Mouse (Mus musculus) 3T3-L1 (cell line): Measurements from ENCODE around the gene Mapk8ip3.

Experiments
- DNase-seq: peaks from one replicate; pipeline ENCODE4 v3.0.0-alpha.2; 2015; ENCODE audit warnings: low read depth, low spot score

Mapk8ip3 gene

DNA sequence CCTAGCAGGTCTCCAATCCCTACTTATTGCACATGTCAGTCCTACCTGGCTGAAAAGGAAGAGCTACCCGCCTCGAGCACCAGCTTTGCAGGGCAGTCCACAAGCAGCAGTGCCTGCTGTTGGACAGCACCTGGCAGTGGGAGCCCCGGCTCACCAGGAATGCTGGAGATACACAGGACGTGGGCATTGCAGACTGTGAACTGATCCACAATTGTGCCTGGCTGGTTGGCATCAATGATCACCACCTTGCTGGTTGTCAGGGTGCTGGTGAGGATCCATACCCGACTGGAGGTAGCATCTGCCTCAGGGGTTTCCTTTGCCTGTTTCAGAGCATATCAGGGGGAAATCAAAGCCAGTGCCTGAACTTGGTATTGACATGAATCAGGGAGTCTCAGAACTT is 34.7 kb downstream of the Mapk8ip3 start:
- no peak for DNase-seq

- no peak for DNase-seq
Measured at GRCm38 (mm10) chr17:24900014-24900413, 36.8 kb downstream of the Mapk8ip3 start.

DNA sequence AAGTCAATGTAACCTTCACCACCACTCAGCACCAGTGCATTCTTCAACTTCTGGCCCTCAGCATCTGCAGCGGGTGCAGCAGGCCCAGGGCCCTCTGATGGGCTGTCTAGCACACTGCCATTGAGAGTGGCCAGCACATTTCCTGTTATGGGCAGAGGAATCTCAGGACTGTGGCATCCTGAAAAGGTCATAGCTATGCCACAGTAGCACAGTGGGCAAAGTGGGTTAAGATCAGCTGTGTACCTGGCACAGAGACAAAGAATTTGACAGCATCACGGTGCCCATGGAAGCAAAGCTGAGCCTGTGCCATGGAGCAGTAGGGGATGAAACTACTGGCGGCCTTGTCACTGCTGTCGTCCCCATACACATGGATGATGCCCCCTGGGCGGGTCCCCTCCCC is 37.6 kb downstream of the Mapk8ip3 start:
- DNase-seq: no peak

DNA sequence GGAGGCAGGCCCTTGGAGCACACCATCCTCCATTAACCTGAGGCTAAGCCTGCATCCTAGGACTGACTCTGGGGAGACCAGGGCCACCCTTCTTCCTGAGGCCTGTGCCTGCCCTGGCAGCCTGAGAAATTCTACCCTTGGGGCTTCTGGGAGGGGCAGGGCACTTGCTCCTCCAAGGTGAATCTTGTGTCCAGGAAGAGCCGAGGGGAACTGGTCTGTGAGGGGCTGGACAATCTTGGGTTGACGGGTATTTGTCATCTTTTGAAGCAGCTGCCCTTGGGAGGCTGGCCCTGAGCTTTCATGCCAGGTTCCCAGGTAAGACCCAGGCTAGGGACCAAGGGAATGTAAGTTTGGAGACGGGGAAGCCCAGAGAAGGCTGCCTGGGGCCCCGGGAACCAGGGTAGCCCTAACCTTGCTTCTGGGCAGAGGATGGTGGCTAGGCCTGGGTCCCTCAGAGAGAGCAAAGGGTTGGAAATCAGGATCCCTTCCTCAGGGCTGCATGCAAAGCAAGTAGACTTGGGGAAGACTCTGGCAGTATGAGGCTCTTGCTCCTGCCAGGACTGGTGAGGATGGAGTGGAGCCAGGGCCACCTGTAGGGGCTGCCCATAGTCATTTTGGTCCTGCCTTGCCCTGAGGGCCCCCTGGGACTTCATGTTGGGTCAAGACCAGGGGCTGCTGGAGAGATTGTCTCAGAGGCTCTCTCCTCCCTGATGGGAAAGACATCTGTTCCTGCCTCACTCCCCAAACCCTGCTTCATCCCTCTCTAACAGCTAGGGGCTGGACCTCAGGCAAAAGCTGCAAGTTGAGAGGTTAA is 38.5 kb downstream of the Mapk8ip3 start:
- no peak for DNase-seq

DNA sequence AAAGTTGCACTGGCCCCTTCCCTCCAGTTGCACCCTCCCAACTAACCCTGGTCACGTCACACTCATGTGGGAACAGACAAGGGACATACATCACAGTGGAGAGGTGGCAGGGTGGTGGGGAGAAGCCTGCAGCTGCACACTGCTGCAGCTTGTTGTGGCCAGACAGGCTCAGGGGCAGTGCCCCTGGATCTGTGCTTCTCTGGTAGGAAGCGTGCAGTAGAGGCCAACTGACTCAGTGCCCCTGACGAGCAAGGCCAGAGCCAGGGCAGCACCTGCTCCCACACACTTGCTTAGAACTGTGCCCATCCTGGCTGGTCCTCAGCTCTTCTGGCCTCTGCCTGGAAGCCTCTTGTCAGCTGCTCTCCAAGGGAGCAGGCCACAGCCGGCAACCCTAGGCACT is 39.2 kb downstream of the Mapk8ip3 start:
- no peak for DNase-seq

- DNase-seq: no peak
Measured at GRCm38 (mm10) chr17:24896993-24897269, 39.8 kb downstream of the Mapk8ip3 start.

DNA sequence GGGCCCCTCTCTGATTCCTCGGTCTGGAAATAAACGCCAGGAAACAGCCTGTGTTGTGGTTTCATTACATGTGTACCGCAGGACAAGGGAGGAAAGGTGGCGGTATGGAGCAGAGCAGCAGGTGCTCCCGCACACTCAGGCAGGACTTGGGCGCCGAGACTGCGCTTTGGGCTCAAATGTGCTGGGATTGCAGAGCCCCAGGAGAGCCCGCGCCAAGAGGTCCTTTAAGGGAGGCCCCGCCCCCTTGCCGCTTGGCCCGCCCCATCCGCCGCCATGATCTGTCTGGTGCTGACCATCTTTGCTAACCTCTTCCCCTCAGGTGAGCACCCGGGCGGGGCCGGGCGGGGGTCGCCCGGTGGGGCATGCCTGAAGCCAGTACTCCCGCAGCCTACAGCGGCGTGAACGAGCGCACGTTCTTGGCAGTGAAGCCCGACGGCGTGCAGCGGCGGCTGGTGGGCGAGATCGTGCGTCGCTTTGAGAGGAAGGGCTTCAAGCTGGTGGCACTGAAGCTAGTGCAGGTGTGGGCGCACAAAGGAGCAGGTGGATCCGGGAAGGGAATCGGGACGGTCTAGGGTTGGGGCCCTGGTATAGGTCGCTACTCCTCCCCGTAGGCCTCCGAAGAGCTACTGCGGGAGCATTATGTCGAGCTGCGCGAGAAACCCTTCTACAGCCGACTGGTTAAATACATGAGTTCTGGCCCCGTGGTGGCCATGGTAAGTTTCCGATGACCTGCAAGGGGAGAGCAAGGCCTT is 40.4 kb downstream of the Mapk8ip3 start, which contains the start of gene Nme3:
Gene Nme3 (plus strand): TSS at position 260 of the 752 bp plus-strand sequence.
- DNase-seq: peak; percentile 82

- DNase-seq: no peak
Measured at GRCm38 (mm10) chr17:24895571-24896240, 41.1 kb downstream of the Mapk8ip3 start.

- DNase-seq: peak; percentile 92
Measured at GRCm38 (mm10) chr17:24894995-24895547, 41.7 kb downstream of the Mapk8ip3 start, which contains the start of the genes Eme2 and Mrps34. Gene Eme2 (minus strand): TSS chr17:24895087. Gene Mrps34 (plus strand): TSS chr17:24895116.

GRCm38 (mm10) chr17:24894061-24894994 is 42.4 kb downstream of the Mapk8ip3 start:
- DNase-seq: peak; percentile 52

DNA sequence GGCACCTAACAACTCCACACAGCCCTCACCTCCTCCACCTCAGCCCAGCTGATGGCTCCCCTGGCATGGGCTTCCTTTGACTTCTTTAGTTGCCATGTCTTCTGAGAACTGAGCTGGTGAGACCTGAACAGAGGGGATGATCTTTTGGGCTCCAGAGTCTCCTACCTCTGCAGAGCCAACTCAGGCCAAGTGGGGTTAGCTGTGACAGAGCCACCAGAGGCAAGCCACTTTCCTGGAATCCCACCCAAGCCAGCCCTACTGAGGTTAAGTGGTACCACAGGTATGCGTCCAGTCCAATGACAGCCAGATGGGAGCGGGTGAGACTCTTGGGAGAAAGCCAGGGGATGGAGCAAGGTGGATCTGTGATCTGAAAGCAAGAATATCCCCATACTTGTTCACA is 43.5 kb downstream of the Mapk8ip3 start:
- DNase-seq: no peak

DNA sequence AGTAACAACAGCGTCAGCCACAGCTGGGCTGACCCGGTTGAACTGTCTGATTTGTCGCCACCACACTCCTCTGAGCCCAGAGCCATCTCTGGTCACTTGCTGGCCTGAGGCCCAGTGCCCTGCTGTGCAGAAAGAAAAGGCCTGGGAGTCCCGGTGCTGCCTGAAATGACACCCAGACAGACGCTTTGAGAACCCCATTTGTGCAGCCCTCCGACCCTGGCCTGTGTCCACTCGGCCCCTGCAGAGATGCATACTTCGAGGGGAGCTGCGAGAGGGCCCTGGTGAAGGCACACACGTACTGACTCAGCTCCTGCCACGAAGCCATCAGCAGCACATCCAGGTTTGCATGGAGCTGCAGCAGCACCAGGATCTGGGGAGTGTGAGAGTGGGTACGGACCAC is 44.0 kb downstream of the Mapk8ip3 start:
- DNase-seq: no peak

DNA sequence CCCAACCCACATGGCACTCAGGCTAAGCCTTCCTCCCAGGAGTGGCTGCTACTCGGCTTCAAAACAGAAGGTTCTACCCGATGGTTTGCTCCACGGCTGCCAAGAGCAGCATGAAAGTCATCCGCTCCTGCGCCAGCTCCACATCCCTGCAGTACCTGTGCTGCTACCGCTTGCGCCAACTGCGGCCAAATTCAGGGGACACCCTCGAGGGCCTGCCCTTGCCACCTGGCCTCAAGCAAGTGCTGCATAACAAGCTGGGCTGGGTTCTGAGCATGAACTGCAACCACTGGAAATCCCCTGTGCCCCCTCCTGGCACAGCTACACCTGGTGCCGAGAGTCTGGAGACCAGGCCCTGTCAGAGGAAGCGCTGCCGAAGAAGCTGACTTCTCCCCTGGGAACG is 45.5 kb downstream of the Mapk8ip3 start:
- DNase-seq: no peak

GRCm38 (mm10) chr17:24890151-24891092 is 46.4 kb downstream of the Mapk8ip3 start:
- no peak for DNase-seq

DNA sequence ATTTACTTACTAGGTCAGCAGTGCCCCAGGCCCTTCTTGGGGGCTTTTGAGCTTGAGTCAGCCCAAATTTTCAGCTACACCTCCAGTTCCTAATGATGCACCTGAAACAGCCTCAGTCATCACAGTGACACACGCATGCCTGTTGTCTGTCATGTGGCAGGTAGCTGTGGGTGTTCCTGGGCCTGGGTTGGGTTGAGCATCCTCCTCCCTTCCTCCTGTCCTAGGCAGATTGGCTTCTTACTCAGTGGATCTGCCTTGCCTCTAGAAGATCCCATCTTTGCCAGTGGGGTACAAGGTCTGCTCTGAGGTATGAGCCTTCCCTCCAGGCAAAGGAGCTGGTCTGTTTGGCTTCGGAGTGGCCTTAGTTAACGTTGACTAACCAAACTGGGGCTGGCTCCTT is 47.9 kb downstream of the Mapk8ip3 start:
- no peak for DNase-seq

- peak; percentile 65 for DNase-seq
Measured at GRCm38 (mm10) chr17:24887291-24888080, 49.3 kb downstream of the Mapk8ip3 start.

DNA sequence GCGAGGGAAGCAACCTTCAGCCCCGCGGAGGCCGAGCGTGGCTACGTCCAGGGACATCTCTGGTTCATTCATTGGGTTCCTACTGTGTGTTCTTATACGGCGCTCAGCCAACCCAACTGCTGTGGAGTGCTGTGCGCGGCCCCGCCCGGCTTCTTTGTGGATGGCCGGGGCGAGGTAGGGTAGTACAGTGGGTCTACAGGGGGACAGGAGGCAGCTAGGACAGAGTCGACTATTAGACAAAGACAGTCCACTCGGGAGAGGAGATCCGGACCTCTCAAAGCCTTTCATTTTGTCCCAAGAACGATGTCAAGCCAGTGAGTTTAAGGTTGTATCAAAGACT is 49.9 kb downstream of the Mapk8ip3 start:
- no peak for DNase-seq

DNA sequence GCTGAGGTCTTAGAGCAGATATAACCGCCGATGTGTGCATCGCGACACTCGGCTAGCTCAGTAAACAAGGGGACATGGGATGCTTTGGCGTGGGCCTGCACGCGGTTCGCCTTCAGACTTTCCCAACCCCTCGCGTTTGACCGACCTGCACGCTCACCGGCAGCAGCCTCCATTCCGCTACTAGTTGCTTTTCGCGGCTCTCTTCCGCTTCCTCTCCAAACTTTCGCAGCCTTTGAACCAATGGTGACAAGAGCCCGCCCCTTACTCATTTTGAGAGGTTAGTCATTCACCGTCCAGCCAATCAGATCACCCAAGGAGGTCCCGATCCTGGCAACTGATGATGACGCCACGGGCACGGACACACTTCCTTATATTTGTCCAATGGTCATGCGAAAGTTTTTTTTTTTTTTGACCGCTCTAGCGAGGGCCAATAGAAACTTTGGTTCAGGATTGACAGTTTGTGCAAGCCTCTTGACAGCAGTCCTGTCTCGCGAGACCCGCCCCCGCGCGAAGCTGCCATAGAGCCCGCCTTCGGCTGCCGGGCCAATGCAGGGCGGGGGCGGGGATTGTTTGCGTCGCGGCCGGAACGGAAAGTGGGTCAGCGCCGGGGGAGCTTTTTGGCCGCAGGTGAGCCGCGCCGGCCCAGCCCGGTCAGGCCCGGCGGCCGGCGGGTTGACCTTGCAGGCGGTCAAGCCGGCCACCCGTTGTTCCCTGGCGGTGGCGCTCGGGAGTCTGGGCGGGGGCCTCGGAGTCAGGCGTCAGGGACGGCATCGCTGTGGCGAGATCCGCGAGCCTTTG is 50.4 kb downstream of the Mapk8ip3 start, which contains the start of the genes Nubp2 and Spsb3:
Gene Nubp2 (minus strand): TSS at position 216 of the 798 bp plus-strand sequence.
Gene Spsb3 (plus strand): TSS at position 510 of the 798 bp plus-strand sequence.
- DNase-seq: peak; percentile 100
